In genomic region chr10:82762756-82763681, GRCm38 (mm10) we compare ENCODE assay signal across 7 mouse cellular contexts. TPM values are rescaled to one million over a fixed set of nuclear protein-coding genes. Genes with fewer than 3 reads are reported as not detected.
DNase-seq lines count a peak whose midpoint lies in the region; ATAC-seq and TF ChIP-seq lines count a peak whose summit lies in the region.

No protein-coding gene starts in this region.

- intact Hi-C loops in heart, postnatal 14 days (cut with DNase I) = loop anchor here (5.0 kb wide), 1 partner anchor 66 kb away; the partner anchor contains the start of gene Hcfc2

- H3K4me2 ChIP-seq in limb, embryonic 12.5 days = peak overlapping the region; percentile 73
- peak overlapping the region; percentile 69 for H3K4me2 ChIP-seq in midbrain, embryonic 16.5 days (ENCODE audit: low read length)

- H3K27me3 ChIP-seq in E14TG2a.4 (ENCODE audit: insufficient read depth, low read length) = no peaks in the 10 kb centered on the region
- H3K27me3 ChIP-seq in limb, embryonic 12.5 days = no peaks in the 10 kb centered on the region
- no peaks in the 10 kb centered on the region for H3K27me3 ChIP-seq in midbrain, embryonic 16.5 days (ENCODE audit: control insufficient read depth, insufficient read depth, low read depth, low read length)
- no peaks in the 10 kb centered on the region for H3K27me3 ChIP-seq in thymus, adult 2 months (ENCODE audit: control insufficient read depth, insufficient read depth, low read length)

- peak overlapping the region; percentile 100 for H3K27ac ChIP-seq in limb, embryonic 12.5 days
- H3K27ac ChIP-seq in midbrain, embryonic 16.5 days (ENCODE audit: low read length) = peak overlapping the region; percentile 99
- H3K27ac ChIP-seq in thymus, adult 2 months (ENCODE audit: control insufficient read depth, insufficient read depth, low read length) = peak overlapping the region; percentile 58

- no peak for TF ChIP-seq POLR2A in thymus, adult 2 months (IDR thresholded peaks at IDR 0.05; ENCODE audit: control insufficient read depth, extremely low read depth, insufficient read depth, low read length, poor library complexity)

- peak overlapping the region; percentile 100 for H3K9ac ChIP-seq in limb, embryonic 12.5 days (replicated peaks)
- peak overlapping the region; percentile 97 for H3K9ac ChIP-seq in midbrain, embryonic 16.5 days (ENCODE audit: low read depth, low read length)

- peaks cover 42% of the 10 kb centered on the region for H3K36me3 ChIP-seq in E14TG2a.4 (ENCODE audit: insufficient read depth, low read length)
- H3K36me3 ChIP-seq in limb, embryonic 12.5 days = peaks cover 36% of the 10 kb centered on the region
- peaks cover 3% of the 10 kb centered on the region; the same call in 1 of the 2 replicates for H3K36me3 ChIP-seq in midbrain, embryonic 16.5 days (ENCODE audit: control insufficient read depth, insufficient read depth, low read length)
- peaks cover 17% of the 10 kb centered on the region; the same call in 1 of the 2 replicates for H3K36me3 ChIP-seq in thymus, adult 2 months (ENCODE audit: control insufficient read depth, insufficient read depth, low read length)

- peaks cover 84% of the 10 kb centered on the region for H3K4me1 ChIP-seq in E14TG2a.4 (replicated peaks; ENCODE audit: low read depth, low read length)
- H3K4me1 ChIP-seq in limb, embryonic 12.5 days (replicated peaks) = peaks cover 44% of the 10 kb centered on the region
- H3K4me1 ChIP-seq in midbrain, embryonic 16.5 days (ENCODE audit: control insufficient read depth, insufficient read depth, low read length) = peaks cover 36% of the 10 kb centered on the region
- peaks cover 9% of the 10 kb centered on the region; the same call in 1 of the 2 replicates for H3K4me1 ChIP-seq in thymus, adult 2 months (replicated peaks; ENCODE audit: control insufficient read depth, insufficient read depth, low read length)

- DNase-seq in adipocyte (ENCODE audit: low spot score) = peak; percentile 41
- peak; percentile 66 for DNase-seq in embryo, embryonic 10.5 days (ENCODE audit: low spot score)
- DNase-seq in heart, postnatal 14 days = peak; percentile 49 to 58
- peak; percentile 55 for DNase-seq in thymus, adult 2 months

- peak overlapping the region; percentile 84 for H3K4me3 ChIP-seq in E14TG2a.4 (replicated peaks; ENCODE audit: low read length)
- H3K4me3 ChIP-seq in limb, embryonic 12.5 days (replicated peaks) = peak overlapping the region; percentile 96
- peak overlapping the region; percentile 80 for H3K4me3 ChIP-seq in midbrain, embryonic 16.5 days (ENCODE audit: low read depth, low read length)
- peak overlapping the region; percentile 47 for H3K4me3 ChIP-seq in thymus, adult 2 months (ENCODE audit: control insufficient read depth, insufficient read depth, low read length)

- H3K9me3 ChIP-seq in E14TG2a.4 (ENCODE audit: low read length) = no peaks in the 10 kb centered on the region
- H3K9me3 ChIP-seq in limb, embryonic 12.5 days = no peaks in the 10 kb centered on the region
- H3K9me3 ChIP-seq in midbrain, embryonic 16.5 days (replicated peaks; ENCODE audit: control insufficient read depth, low read length, poor library complexity, severe bottlenecking) = no peaks in the 10 kb centered on the region

- TF ChIP-seq CTCF in E14TG2a.4 (conservative IDR thresholded peaks at IDR 0.05; ENCODE audit: low read length) = no peak
- no peak for TF ChIP-seq CTCF in thymus, adult 2 months (IDR thresholded peaks at IDR 0.05; ENCODE audit: borderline replicate concordance, control insufficient read depth, extremely low read depth, insufficient read depth, low read length, poor library complexity)

- WGBS in limb, embryonic 12.5 days = under 1% methylated on average over 48 of the region's 48 CpGs
- under 1% methylated on average over 36 of the region's 48 CpGs for WGBS in midbrain, embryonic 16.5 days
- WGBS in thymus, adult 2 months = 3% methylated on average over 48 of the region's 48 CpGs

- ATAC-seq in limb, embryonic 12.5 days (ENCODE audit: insufficient number of reproducible peaks, insufficient read depth, low FRiP score, low TSS enrichment, low read depth) = no peak
- peak; percentile 52 for ATAC-seq in midbrain, embryonic 16.5 days

RNA-seq across cellular contexts. Expression of gene Nfyb, which starts 0.9 kb away (rescaled TPM):
- 10 to 100 TPM; 14.6 to 15.2 TPM for total RNA-seq in heart, postnatal 14 days (2021)
- polyA plus RNA-seq in limb, embryonic 12.5 days (2016; fragmentation: Nextera tagmentation; extraction: Ambion mirVana) = 61.4 and 66.8 TPM in 2 replicates
- polyA plus RNA-seq in midbrain, embryonic 16.5 days (2015; fragmentation: Nextera tagmentation; extraction: Ambion mirVana) = 44.5 and 55.2 TPM in 2 replicates
- 21.4 and 26.7 TPM in 2 replicates for polyA plus RNA-seq in thymus, adult 2 months (2012; rRNA removed)
